Comparison of ENCODE assay signal across 8 mouse cellular contexts in genomic region chr8:94037806-94038205, GRCm38 (mm10). TPM values are rescaled to one million over a fixed set of nuclear protein-coding genes. Genes with fewer than 3 reads are reported as not detected.
DNase-seq lines count a peak whose midpoint lies in the region; ATAC-seq lines count a peak whose summit lies in the region.

No protein-coding gene starts in this region.

- peak overlapping the region; percentile 65 for H3K9ac ChIP-seq in liver, embryonic 15.5 days
- peak overlapping the region; percentile 68 for H3K9ac ChIP-seq in neural tube, embryonic 15.5 days (replicated peaks)

- WGBS in hindbrain, embryonic 10.5 days, result 13% methylated on average over 15 of the region's 15 CpGs
- 6% methylated on average over 15 of the region's 15 CpGs for WGBS in liver, embryonic 15.5 days (ENCODE audit: insufficient replicate concordance)
- 7% methylated on average over 15 of the region's 15 CpGs for WGBS in neural tube, embryonic 15.5 days

- H3K27ac ChIP-seq in hindbrain, embryonic 10.5 days, result 0 out of 2 replicates have a peak overlapping the region, but pooled peaks have one; percentile 88
- H3K27ac ChIP-seq in liver, embryonic 15.5 days (replicated peaks), result peak overlapping the region; percentile 34; the same call in 1 of the 2 replicates
- H3K27ac ChIP-seq in neural tube, embryonic 15.5 days (replicated peaks), result peak overlapping the region; percentile 38

- ATAC-seq in megakaryocyte, adult 5-6 weeks (ENCODE audit: poor library complexity, severe bottlenecking), result no peak
- ATAC-seq in liver, embryonic 15.5 days (ENCODE audit: insufficient read depth), result no peak
- no peak for ATAC-seq in neural tube, embryonic 15.5 days (ENCODE audit: low FRiP score)

- peaks cover 31% of the 10 kb centered on the region for H3K36me3 ChIP-seq in megakaryocyte, embryonic 14.5 days (replicated peaks; ENCODE audit: low read length)
- peaks cover 8% of the 10 kb centered on the region for H3K36me3 ChIP-seq in hindbrain, embryonic 10.5 days
- no peaks in the 10 kb centered on the region for H3K36me3 ChIP-seq in liver, embryonic 15.5 days (replicated peaks)
- H3K36me3 ChIP-seq in neural tube, embryonic 15.5 days, result peaks cover 11% of the 10 kb centered on the region

- H3K4me3 ChIP-seq in megakaryocyte, embryonic 14.5 days (replicated peaks), result peak overlapping the region; percentile 96
- H3K4me3 ChIP-seq in hindbrain, embryonic 10.5 days, result peak overlapping the region; percentile 86
- H3K4me3 ChIP-seq in liver, embryonic 15.5 days (replicated peaks), result peak overlapping the region; percentile 71
- H3K4me3 ChIP-seq in neural tube, embryonic 15.5 days (replicated peaks), result peak overlapping the region; percentile 70

- no peaks in the 10 kb centered on the region for H3K9me3 ChIP-seq in megakaryocyte, embryonic 14.5 days
- no peaks in the 10 kb centered on the region for H3K9me3 ChIP-seq in hindbrain, embryonic 10.5 days
- H3K9me3 ChIP-seq in liver, embryonic 15.5 days (replicated peaks), result no peaks in the 10 kb centered on the region
- H3K9me3 ChIP-seq in neural tube, embryonic 15.5 days (replicated peaks), result no peaks in the 10 kb centered on the region

- H3K4me1 ChIP-seq in megakaryocyte, embryonic 14.5 days, result peaks cover 41% of the 10 kb centered on the region
- H3K4me1 ChIP-seq in hindbrain, embryonic 10.5 days (replicated peaks), result peaks cover 34% of the 10 kb centered on the region
- H3K4me1 ChIP-seq in liver, embryonic 15.5 days (replicated peaks), result peaks cover 39% of the 10 kb centered on the region
- H3K4me1 ChIP-seq in neural tube, embryonic 15.5 days, result peaks cover 33% of the 10 kb centered on the region

- peak; percentile 20 to 26 for DNase-seq in cerebellum, postnatal 10 days
- peak; percentile 7 for DNase-seq in hindbrain, embryonic 10.5 days (ENCODE audit: low spot score)
- DNase-seq in B cell, adult 2 months, result no peak
- DNase-seq in left cerebral cortex, adult 18-20 months (ENCODE audit: low spot score in 2 of 2), result no peak

- peak overlapping the region; percentile 79 for H3K4me2 ChIP-seq in liver, embryonic 15.5 days
- peak overlapping the region; percentile 74 for H3K4me2 ChIP-seq in neural tube, embryonic 15.5 days

- no peaks in the 10 kb centered on the region for H3K27me3 ChIP-seq in megakaryocyte, embryonic 14.5 days (replicated peaks)
- H3K27me3 ChIP-seq in hindbrain, embryonic 10.5 days (ENCODE audit: insufficient read depth, poor library complexity, severe bottlenecking), result no peaks in the 10 kb centered on the region
- no peaks in the 10 kb centered on the region for H3K27me3 ChIP-seq in liver, embryonic 15.5 days
- no peaks in the 10 kb centered on the region for H3K27me3 ChIP-seq in neural tube, embryonic 15.5 days (replicated peaks)

RNA-seq across cellular contexts. Expression of gene Ogfod1, which starts 0.8 kb away (rescaled TPM):
- polyA plus RNA-seq in megakaryocyte, embryonic 14.5 days (2012; ENCODE audit: insufficient read depth, low replicate concordance), result 2.8 TPM in 1 of 2 replicates, not detected in the other
- 10.2 and 12.3 TPM in 2 replicates for total RNA-seq in megakaryocyte, adult 5-6 weeks (2015)
- total RNA-seq in megakaryocyte, adult 5-6 weeks (2017), result 9.0 and 9.1 TPM in 2 replicates
- polyA plus RNA-seq in hindbrain, embryonic 10.5 days (2016; fragmentation: Nextera tagmentation; extraction: Ambion mirVana), result 10.8 and 12.1 TPM in 2 replicates
- polyA plus RNA-seq in liver, embryonic 15.5 days (2015; fragmentation: Nextera tagmentation; extraction: Ambion mirVana), result 4.2 and 4.9 TPM in 2 replicates
- 16.2 TPM in 2 replicates for polyA plus RNA-seq in neural tube, embryonic 15.5 days (2015; fragmentation: Nextera tagmentation; extraction: Ambion mirVana)
- 100 to 1,000 TPM; 107 to 120 TPM for total RNA-seq in left cerebral cortex, adult 18-20 months (2021)

RNA-seq across cellular contexts. Expression of gene Nudt21, which starts 1.0 kb away (rescaled TPM):
- polyA plus RNA-seq in megakaryocyte, embryonic 14.5 days (2012; ENCODE audit: insufficient read depth, low replicate concordance), result 185 and 240 TPM in 2 replicates
- 83.1 and 84.4 TPM in 2 replicates for total RNA-seq in megakaryocyte, adult 5-6 weeks (2015)
- total RNA-seq in megakaryocyte, adult 5-6 weeks (2017), result 53.4 and 57.2 TPM in 2 replicates
- polyA plus RNA-seq in hindbrain, embryonic 10.5 days (2016; fragmentation: Nextera tagmentation; extraction: Ambion mirVana), result 162 and 166 TPM in 2 replicates
- polyA plus RNA-seq in liver, embryonic 15.5 days (2015; fragmentation: Nextera tagmentation; extraction: Ambion mirVana), result 70.5 and 74.4 TPM in 2 replicates
- polyA plus RNA-seq in neural tube, embryonic 15.5 days (2015; fragmentation: Nextera tagmentation; extraction: Ambion mirVana), result 80.8 and 82.5 TPM in 2 replicates
- 10 to 100 TPM; 44.0 to 50.6 TPM for total RNA-seq in left cerebral cortex, adult 18-20 months (2021)

RNA-seq across cellular contexts. Expression of gene Amfr, which starts 25.2 kb away (rescaled TPM):
- 37.6 and 51.7 TPM in 2 replicates for polyA plus RNA-seq in megakaryocyte, embryonic 14.5 days (2012; ENCODE audit: insufficient read depth, low replicate concordance)
- 35.5 and 37.5 TPM in 2 replicates for total RNA-seq in megakaryocyte, adult 5-6 weeks (2015)
- total RNA-seq in megakaryocyte, adult 5-6 weeks (2017), result 83.7 and 97.7 TPM in 2 replicates
- 41.4 and 48.4 TPM in 2 replicates for polyA plus RNA-seq in hindbrain, embryonic 10.5 days (2016; fragmentation: Nextera tagmentation; extraction: Ambion mirVana)
- polyA plus RNA-seq in liver, embryonic 15.5 days (2015; fragmentation: Nextera tagmentation; extraction: Ambion mirVana), result 52.2 and 59.4 TPM in 2 replicates
- polyA plus RNA-seq in neural tube, embryonic 15.5 days (2015; fragmentation: Nextera tagmentation; extraction: Ambion mirVana), result 70.4 and 80.1 TPM in 2 replicates
- total RNA-seq in left cerebral cortex, adult 18-20 months (2021), result 100 to 1,000 TPM; 117 to 130 TPM

Comparison
In these comparisons a context has a peak if more than half of its experiments do, and no peak if none do; other contexts are left out.
1. DNase-seq: peak in cerebellum, postnatal 10 days (2 of 2) and hindbrain, embryonic 10.5 days (single experiment); none in B cell, adult 2 months (0 of 2) and left cerebral cortex, adult 18-20 months (0 of 2).
2. H3K27ac ChIP-seq: peak in every context shown above with its lines; median percentile 88 in hindbrain, embryonic 10.5 days; 38 in neural tube, embryonic 15.5 days; 34 in liver, embryonic 15.5 days.
3. Peak in every context shown above with its lines, with median percentiles within 50 percentile points of each other: H3K4me3 ChIP-seq.